Mouse (Mus musculus): ENCODE measurements at regions not wholly inside any gene's neighbourhood (a gene's known extent, or its start where the extent isn't known, plus 50 kb on each side); places are given as distances from the start of the nearest gene placed in this dataset.

- POLR2A ChIA-PET = no interaction called here
- in situ Hi-C loops (cut with MboI; ENCODE audit: low pct_unique_long_range_greater_than_20kb) = no loop called here
- no peaks in the 10 kb centered on the region for H3K27me3 ChIP-seq
- TF ChIP-seq CTCF (IDR thresholded peaks at IDR 0.05) = no peak
- ATAC-seq (no peak), DNase-seq (ENCODE audit: low read depth, low spot score) (no peak)
- CTCF ChIA-PET = interaction anchor here (0.7 to 2.3 kb wide), 2 partner anchors 10 to 24 kb away, joined by 3 to 8 read pairs; no protein-coding TSS in a partner anchor
These were observed 110.4 kb upstream of the Nxt1 start for GRCm38 (mm10) chr2:148562041-148562440.

- DNase-seq (ENCODE audit: low read depth, low spot score) = no peak
- in situ Hi-C loops (cut with MboI; ENCODE audit: low pct_unique_long_range_greater_than_20kb) = no loop called here
- H3K27me3 ChIP-seq = no peaks in the 10 kb centered on the region
- POLR2A ChIA-PET = no interaction called here
- CTCF ChIA-PET = no interaction called here
- no peak for ATAC-seq
- no peak for TF ChIP-seq CTCF (IDR thresholded peaks at IDR 0.05)
These were observed 112.2 kb upstream of the Nxt1 start for GRCm38 (mm10) chr2:148560013-148560773.

GRCm38 (mm10) chr2:148559376-148559775 lies 113.0 kb upstream of the Nxt1 start:
- ATAC-seq (no peak), DNase-seq (ENCODE audit: low read depth, low spot score) (no peak)
- H3K27me3 ChIP-seq = no peaks in the 10 kb centered on the region
- no peak for TF ChIP-seq CTCF (IDR thresholded peaks at IDR 0.05)
- ChIA-PET POLR2A (no interaction called here), CTCF (no interaction called here)
- in situ Hi-C loops (cut with MboI; ENCODE audit: low pct_unique_long_range_greater_than_20kb) = no loop called here

- ChIA-PET POLR2A (no interaction called here), CTCF (no interaction called here)
- no peaks in the 10 kb centered on the region for H3K27me3 ChIP-seq
- TF ChIP-seq CTCF (IDR thresholded peaks at IDR 0.05) = peak; percentile 28
- ATAC-seq = no peak
- in situ Hi-C loops (cut with MboI; ENCODE audit: low pct_unique_long_range_greater_than_20kb) = no loop called here
- DNase-seq (ENCODE audit: low read depth, low spot score) = no peak
These were observed 114.0 kb upstream of the Nxt1 start for GRCm38 (mm10) chr2:148558365-148558764.

GRCm38 (mm10) chr2:148551207-148551606 lies 107.8 kb upstream of the Cd93 start:
- ATAC-seq = no peak

GRCm38 (mm10) chr2:148549618-148550017 lies 106.3 kb upstream of the Cd93 start:
- DNase-seq (ENCODE audit: low read depth, low spot score) = no peak
- TF ChIP-seq CTCF (IDR thresholded peaks at IDR 0.05) = no peak
- ChIA-PET CTCF (no interaction called here), POLR2A (no interaction called here)
- H3K27me3 ChIP-seq = no peaks in the 10 kb centered on the region
- ATAC-seq = no peak
- in situ Hi-C loops (cut with MboI; ENCODE audit: low pct_unique_long_range_greater_than_20kb) = no loop called here

More at GRCm38 (mm10) chr2:148551207-148551606, 107.8 kb upstream of the Cd93 start:
- ChIA-PET CTCF (interaction anchor here (1.0 to 1.3 kb wide), 2 partner anchors 14 to 27 kb away, joined by 3 to 4 read pairs; no protein-coding TSS in a partner anchor), POLR2A (no interaction called here)
- no peaks in the 10 kb centered on the region for H3K27me3 ChIP-seq
- TF ChIP-seq CTCF (IDR thresholded peaks at IDR 0.05) = no peak
- DNase-seq (ENCODE audit: low read depth, low spot score) = no peak
- in situ Hi-C loops (cut with MboI; ENCODE audit: low pct_unique_long_range_greater_than_20kb) = no loop called here

GRCm38 (mm10) chr2:148542340-148542739 lies 99.0 kb upstream of the Cd93 start:
- ChIA-PET POLR2A (no interaction called here), CTCF (no interaction called here)
- no peak for TF ChIP-seq CTCF (IDR thresholded peaks at IDR 0.05)
- DNase-seq (ENCODE audit: low read depth, low spot score) (no peak), ATAC-seq (no peak)
- in situ Hi-C loops (cut with MboI; ENCODE audit: low pct_unique_long_range_greater_than_20kb) = no loop called here
- H3K27me3 ChIP-seq = no peaks in the 10 kb centered on the region

GRCm38 (mm10) chr2:148537914-148538510 lies 94.6 kb upstream of the Cd93 start:
- ChIA-PET POLR2A (no interaction called here), CTCF (interaction anchor here (0.9 to 3.3 kb wide), 7 partner anchors 9 to 414 kb away, joined by 3 to 16 read pairs (median 3); partner anchors contain the start of gene Thbd)
- H3K27me3 ChIP-seq = no peaks in the 10 kb centered on the region
- no peak for DNase-seq (ENCODE audit: low read depth, low spot score)
- TF ChIP-seq CTCF (IDR thresholded peaks at IDR 0.05) = no peak
- in situ Hi-C loops (cut with MboI; ENCODE audit: low pct_unique_long_range_greater_than_20kb) = no loop called here
- ATAC-seq = no peak

GRCm38 (mm10) chr2:148537251-148537650 lies 93.9 kb upstream of the Cd93 start:
- TF ChIP-seq CTCF (IDR thresholded peaks at IDR 0.05) = no peak
- ATAC-seq (no peak), DNase-seq (ENCODE audit: low read depth, low spot score) (no peak)
- H3K27me3 ChIP-seq = no peaks in the 10 kb centered on the region
- ChIA-PET CTCF (interaction anchor here (0.9 to 3.3 kb wide), 6 partner anchors 8 to 413 kb away, joined by 3 to 16 read pairs (median 4); partner anchors contain the start of gene Thbd), POLR2A (interaction anchor here (0.6 kb wide), 1 partner anchor 59 kb away, joined by 3 read pairs; no protein-coding TSS in a partner anchor)
- in situ Hi-C loops (cut with MboI; ENCODE audit: low pct_unique_long_range_greater_than_20kb) = no loop called here

- no peaks in the 10 kb centered on the region for H3K27me3 ChIP-seq
- TF ChIP-seq CTCF (IDR thresholded peaks at IDR 0.05) = no peak
- ChIA-PET POLR2A (no interaction called here), CTCF (interaction anchor here (1.0 to 3.3 kb wide), 4 partner anchors 53 to 413 kb away, joined by 3 to 16 read pairs (median 4); partner anchors contain the start of gene Thbd)
- no peak for ATAC-seq
- in situ Hi-C loops (cut with MboI; ENCODE audit: low pct_unique_long_range_greater_than_20kb) = no loop called here
- DNase-seq (ENCODE audit: low read depth, low spot score) = no peak
These were observed 93.2 kb upstream of the Cd93 start for GRCm38 (mm10) chr2:148536608-148537007.

- in situ Hi-C loops (cut with MboI; ENCODE audit: low pct_unique_long_range_greater_than_20kb) = no loop called here
- POLR2A ChIA-PET = no interaction called here
- TF ChIP-seq CTCF (IDR thresholded peaks at IDR 0.05) = peak; percentile 79
- DNase-seq (ENCODE audit: low read depth, low spot score) (no peak), ATAC-seq (no peak)
- H3K27me3 ChIP-seq = no peaks in the 10 kb centered on the region
- CTCF ChIA-PET = interaction anchor here (1.0 to 3.3 kb wide), 3 partner anchors 54 to 126 kb away, joined by 3 to 16 read pairs (median 3); partner anchors contain the start of gene Thbd
These were observed 92.3 kb upstream of the Cd93 start for GRCm38 (mm10) chr2:148535562-148536180.

All from Patski (cell line).